Mouse (Mus musculus): Measurements from ENCODE around the gene D030056L22Rik.

Gene D030056L22Rik

GRCm38 (mm10) chr19:18731077-18731476, 18.1 kb downstream of the D030056L22Rik start:
- DNase-seq (ENCODE audit: low spot score in 2 of 2) = no peak

- no peak for DNase-seq (ENCODE audit: low spot score in 2 of 2)
Observed at GRCm38 (mm10) chr19:18735901-18736300, 22.9 kb downstream of the D030056L22Rik start.

GRCm38 (mm10) chr19:18739146-18739545, 26.2 kb downstream of the D030056L22Rik start:
- no peak for DNase-seq (ENCODE audit: low spot score in 2 of 2)

GRCm38 (mm10) chr19:18743946-18744345, 31.0 kb downstream of the D030056L22Rik start:
- no peak for DNase-seq (ENCODE audit: low spot score in 2 of 2)

- no peak for DNase-seq (ENCODE audit: low spot score in 2 of 2)
Observed at GRCm38 (mm10) chr19:18746576-18747340, 33.8 kb downstream of the D030056L22Rik start.

- DNase-seq (ENCODE audit: low spot score in 2 of 2) = no peak
Observed at GRCm38 (mm10) chr19:18747379-18747778, 34.4 kb downstream of the D030056L22Rik start.

- DNase-seq (ENCODE audit: low spot score in 2 of 2) = no peak
Observed at GRCm38 (mm10) chr19:18749598-18750339, 36.8 kb downstream of the D030056L22Rik start, which contains the start of gene Trpm6. Gene Trpm6 (plus strand): TSS chr19:18749983.

- no peak for DNase-seq (ENCODE audit: low spot score in 2 of 2)
Observed at GRCm38 (mm10) chr19:18757191-18757590, 44.2 kb downstream of the D030056L22Rik start.

- DNase-seq (ENCODE audit: low spot score in 2 of 2) = no peak
Observed at GRCm38 (mm10) chr19:18757706-18758105, 44.7 kb downstream of the D030056L22Rik start.

- DNase-seq (ENCODE audit: low spot score in 2 of 2) = no peak
Observed at GRCm38 (mm10) chr19:18758269-18758668, 45.3 kb downstream of the D030056L22Rik start.

GRCm38 (mm10) chr19:18758916-18759315, 45.9 kb downstream of the D030056L22Rik start:
- peak in 1 of 2 experiments; percentile 1 for DNase-seq (ENCODE audit: low spot score in 2 of 2)

GRCm38 (mm10) chr19:18766399-18766798, 53.4 kb downstream of the D030056L22Rik start:
- DNase-seq (ENCODE audit: low spot score in 2 of 2) = no peak
